Mouse (Mus musculus): ENCODE data around the gene Olfr1202.

Olfr1202 gene

DNA sequence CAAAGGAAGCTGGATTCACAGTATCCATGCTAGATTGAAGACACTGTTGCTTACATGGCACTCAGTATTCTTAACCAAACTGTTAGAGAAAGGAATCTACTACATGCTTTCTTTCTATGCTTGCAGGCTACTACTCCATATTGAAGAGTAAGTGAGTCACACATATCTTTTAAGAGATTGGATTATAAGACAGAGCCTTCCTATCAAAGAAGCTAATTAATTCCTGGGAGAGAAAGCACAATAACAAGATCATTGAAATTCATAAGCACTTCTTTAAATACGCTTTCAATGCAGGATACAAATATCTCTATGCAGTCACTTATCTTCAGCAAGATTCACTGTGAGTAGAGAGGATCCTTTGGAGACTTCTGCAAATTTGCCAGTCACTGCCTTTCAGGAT, at the start of gene Olfr1202:
Olfr1202 (plus strand) TSS at position 301 of the 400 bp plus-strand sequence.
- DNase-seq (ENCODE audit: low spot score in 2 of 2), result no peak

DNA sequence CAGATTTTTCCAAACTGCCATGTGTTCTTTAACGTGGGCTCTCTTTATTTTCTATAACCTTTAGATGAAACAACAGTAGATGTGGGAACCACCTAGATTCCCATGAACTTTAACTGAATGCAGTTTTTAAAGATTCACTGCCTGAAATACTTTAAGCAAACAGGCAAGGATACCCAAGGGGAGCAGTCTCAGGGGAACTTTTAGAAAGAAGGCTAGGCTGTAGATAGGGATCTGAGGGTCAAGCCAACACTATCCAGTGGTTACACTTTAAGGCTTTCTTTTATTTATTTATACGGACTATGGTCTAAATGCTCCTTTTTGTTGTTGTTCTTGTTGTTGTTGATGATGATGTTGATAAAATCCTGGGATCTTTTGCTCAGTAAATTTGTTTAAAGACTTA, 43.9 kb upstream of the Olfr1202 start, which contains the start of gene Olfr1200:
Olfr1200 (minus strand) TSS at position 101 of the 400 bp plus-strand sequence.
- DNase-seq (ENCODE audit: low spot score in 2 of 2), result no peak

DNA sequence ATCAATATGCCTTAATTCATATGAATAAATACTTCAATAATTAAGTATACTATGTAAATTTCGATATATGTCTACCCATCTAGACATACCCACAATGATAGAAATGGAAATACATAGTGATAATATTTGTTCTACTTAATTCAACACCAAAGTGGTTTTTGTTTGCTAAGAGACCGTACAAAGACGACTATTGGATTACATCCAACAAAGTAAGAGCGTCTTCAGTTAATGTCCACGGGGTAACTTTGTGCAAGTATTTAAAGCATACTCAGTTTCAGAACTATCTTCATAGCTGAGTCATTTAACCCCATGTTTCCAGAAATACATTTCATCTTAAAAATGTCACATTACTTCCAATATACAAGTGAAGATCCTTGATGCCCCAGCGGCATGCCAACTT, 21.6 kb upstream of the Olfr1202 start, which contains the start of gene Olfr1201:
Olfr1201 (plus strand) TSS at position 301 of the 400 bp plus-strand sequence.
- no peak for DNase-seq (ENCODE audit: low spot score in 2 of 2)

- DNase-seq (ENCODE audit: low spot score in 2 of 2), result no peak
These were observed 15.1 kb downstream of the Olfr1202 start, which contains the start of gene Olfr1205 for GRCm38 (mm10) chr2:88829437-88829836. TSS of gene Olfr1205 (plus strand) at chr2:88829737.

- no peak for DNase-seq (ENCODE audit: low spot score in 2 of 2)
These were observed 24.2 kb downstream of the Olfr1202 start for GRCm38 (mm10) chr2:88838477-88838876.

DNA sequence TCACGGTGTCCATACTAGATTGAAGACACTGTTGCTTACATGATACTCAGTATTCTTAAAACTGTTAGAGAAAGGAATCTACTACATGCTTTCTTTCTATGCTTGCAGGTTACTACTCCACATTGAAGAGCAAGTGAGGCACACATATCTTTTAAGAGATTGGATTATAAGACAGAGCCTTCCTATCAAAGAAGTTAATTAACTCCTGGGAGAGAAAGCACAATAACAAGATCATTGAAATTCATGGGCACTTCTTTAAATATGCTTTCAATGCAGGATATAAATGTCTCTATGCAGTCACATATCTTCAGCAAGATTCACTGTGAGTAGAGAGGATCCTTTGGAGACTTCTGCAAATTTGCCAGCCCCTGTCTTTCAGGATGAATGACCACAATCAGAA, 34.7 kb downstream of the Olfr1202 start, which contains the start of gene Olfr1204:
Olfr1204 (plus strand) TSS at position 301 of the 400 bp plus-strand sequence.
- DNase-seq (ENCODE audit: low spot score in 2 of 2), result no peak

DNA sequence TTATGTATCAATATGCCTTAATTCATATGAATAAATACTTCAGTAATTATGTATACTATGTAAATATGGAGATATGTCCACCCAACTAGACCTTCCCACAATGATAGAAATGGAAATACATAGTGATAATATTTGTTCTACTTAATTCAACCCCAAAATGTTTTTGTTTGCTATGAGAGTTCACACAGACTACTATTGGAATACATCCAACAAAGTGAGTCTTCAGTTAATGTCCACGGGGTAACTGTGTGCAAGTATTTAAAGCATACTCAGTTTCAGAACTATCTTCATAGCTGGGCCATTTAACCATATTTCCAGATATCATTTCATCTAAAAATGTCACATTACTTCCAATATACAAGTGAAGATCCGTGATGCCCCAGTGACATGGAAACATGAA, 48.6 kb downstream of the Olfr1202 start, which contains the start of gene Olfr1206:
Olfr1206 (plus strand) TSS at position 301 of the 400 bp plus-strand sequence.
- DNase-seq (ENCODE audit: low spot score in 2 of 2), result no peak
